Mouse (Mus musculus) cerebellum, postnatal 25 days (tissue): ENCODE data around the gene Acp5.
A peak's percentile ranks its signal among the peaks of the same experiment; 100 is the strongest.

Source experiments
- DNase-seq, 2 experiments: peaks; one replicate each; pipeline ENCODE4 v3.0.0; 2021; ENCODE audit warnings: mixed read lengths in 2 of 2

The Acp5 gene

DNA sequence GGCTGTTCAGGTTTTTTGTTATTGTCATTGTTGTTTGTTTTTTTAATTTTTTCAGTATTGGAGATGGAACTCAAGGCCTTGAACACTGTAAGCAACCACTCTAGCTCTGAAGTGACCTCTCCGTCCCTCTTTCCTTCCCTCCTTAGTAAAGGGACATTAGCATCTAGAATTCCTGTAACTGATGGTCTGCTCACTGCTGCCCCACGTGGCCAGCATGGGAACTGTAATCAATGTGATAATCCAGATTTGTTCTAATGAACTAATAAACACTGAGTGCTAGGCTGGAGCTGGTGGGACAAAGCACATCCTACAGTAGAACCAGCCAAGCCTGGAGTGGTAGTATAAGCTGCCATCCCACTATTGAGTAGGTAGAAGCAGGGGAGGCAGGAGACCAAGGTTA is 3.0 kb upstream of the Acp5 start:
- DNase-seq = peak; percentile 61 to 74

DNA sequence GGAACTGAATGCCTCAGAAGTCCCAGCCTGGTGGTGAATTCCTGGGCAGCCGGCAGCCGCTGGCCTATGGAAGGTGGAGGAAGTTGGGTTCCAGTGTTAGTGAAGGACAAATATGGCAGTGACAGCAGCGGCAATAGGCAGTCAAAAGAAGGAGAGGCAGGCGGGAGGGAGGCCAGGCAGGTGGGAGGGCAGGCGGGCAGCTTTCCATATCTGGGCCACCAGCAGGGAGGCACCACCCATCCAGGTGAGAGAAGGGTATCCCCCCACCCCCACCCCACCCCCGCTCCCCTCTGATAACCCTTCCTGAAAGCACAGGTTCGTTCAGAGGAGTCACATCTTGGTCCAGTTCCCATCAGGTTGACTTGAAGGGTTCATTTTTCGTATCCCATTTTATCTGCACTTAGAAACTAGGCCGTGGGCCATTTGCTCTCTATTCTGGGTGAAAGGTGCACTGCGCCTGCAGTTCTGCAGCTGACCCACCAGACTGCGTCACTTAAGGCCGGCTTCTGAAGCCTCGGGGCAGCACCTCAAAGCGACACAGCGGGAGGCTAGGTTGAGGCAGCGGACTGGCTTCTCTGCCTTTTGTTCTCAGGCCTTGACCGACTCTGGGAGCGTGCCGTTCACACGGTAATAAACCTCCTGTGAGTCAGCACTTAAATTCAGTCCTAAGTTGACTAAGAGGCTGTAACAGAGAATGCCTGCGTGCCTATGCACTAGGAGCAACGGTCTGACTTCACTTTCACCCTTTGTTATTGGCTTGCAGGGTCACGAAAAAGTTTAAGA is 1.4 kb upstream of the Acp5 start:
- no peak for DNase-seq

DNA sequence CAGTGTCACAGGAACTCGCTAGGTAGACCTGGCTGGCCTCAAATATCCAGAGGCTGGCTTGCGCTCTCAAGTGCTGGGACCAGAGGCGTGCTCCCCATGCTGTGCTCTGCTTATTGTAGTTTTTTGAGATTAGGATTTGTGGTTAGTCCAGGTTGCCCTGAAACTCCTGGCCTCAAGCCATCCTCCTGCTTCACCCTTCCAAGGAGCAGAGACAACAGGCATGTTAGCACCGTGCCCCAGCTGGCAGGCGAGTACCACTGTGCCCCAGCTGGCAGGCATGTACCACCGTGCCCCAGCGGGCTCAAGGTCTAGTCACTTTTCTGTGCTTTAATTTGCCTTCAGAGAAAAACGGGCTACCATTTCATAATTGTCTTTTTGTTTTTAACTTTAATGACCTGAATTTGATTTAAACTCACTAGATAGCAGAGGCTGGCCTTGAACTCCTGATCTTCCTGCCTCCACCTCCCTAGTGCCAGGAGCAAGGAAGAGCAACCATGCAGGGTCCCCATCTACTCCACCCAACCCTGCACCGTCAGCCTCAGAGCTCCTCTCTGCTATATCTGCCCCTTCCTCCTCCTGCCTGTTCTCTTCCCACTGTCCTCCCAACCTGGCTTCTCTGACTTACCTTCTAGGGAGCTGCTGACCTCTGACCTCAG is 395 bp downstream of the Acp5 start:
- DNase-seq = no peak

DNA sequence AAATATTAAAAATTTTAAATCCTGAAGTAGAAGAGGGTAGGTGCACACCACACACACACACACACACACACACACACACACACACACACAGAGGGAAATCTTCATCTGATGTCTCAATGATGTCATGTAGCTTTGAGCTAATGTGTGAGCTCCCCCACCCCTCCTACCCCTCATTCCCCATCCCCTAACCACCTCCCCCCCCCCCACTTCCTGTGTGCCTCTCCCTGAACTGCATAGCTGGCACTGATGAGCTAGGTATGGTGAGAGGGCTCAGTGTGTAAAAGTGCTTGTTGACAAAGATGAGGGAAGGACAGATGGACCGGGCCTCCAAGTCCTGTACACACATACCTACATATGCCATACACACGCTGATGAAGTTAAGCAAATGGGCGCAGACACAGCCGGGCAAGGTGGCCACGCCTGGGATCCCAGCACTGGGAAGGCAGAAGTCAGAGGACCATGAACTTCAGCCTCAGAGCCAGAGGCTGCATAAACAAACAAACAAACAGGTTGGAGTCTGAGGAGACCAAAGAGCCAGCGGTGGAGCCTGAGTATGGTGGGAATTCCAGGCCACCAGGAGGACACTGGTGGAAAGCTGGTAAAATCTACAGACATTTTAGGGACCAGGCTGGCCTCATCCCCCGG is 1.1 kb downstream of the Acp5 start:
- no peak for DNase-seq

DNA sequence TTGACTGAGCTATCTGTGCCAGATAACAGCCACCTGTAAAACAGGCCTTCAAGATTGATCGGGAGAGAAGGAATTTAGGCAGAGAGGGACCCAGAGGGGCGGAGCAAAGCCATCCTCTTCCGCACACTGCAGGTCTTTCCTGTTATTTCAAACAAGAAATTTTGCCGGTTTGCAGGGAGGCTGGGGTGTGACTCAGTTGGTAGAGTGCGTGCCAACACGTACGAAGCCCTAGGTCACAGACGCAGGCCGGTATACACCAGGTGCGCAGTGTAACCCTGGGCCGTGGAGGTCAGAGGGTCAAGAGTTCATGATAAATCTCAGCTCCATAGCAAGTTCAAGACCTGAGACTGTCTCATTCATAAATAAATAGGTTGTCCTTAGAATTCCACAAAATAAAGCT is 3.3 kb downstream of the Acp5 start:
- DNase-seq = no peak

DNA sequence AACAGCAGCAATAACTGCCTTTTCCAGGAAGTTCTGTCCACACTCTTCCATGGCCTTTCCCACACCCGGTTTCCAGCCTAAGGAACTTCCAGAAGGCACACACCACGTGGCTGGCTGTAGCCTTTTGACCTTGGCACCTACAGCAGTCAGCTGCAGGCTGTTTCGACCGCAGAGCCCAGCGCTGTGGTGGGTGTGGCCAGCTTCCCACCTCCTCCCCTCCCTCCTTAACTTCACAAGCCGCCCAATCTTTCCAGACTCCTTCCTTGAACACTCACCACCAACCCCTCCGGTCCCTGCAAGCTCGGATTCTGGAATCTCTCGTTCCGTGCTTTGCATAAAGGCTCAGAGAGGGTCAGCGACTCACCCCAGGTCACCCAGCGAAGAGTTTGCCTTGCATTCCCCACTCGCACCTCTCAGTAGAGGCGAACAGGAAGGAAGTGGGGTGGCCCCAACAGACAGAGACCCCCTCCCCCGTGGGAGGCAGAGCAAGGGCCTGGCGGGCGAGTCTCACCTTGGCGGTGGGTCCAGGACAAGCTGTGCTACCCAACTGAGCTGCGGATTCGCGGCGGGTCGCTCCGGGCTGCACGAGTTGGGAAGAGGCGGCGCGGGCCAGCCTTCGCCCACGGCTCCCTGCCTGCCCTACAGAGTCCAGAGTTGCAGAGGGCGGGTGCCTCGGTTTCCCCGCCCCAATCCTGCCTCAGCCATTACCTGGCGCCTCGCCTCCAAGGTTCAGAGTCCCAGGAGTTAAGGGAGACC is 4.1 kb downstream of the Acp5 start:
- no peak for DNase-seq

DNA sequence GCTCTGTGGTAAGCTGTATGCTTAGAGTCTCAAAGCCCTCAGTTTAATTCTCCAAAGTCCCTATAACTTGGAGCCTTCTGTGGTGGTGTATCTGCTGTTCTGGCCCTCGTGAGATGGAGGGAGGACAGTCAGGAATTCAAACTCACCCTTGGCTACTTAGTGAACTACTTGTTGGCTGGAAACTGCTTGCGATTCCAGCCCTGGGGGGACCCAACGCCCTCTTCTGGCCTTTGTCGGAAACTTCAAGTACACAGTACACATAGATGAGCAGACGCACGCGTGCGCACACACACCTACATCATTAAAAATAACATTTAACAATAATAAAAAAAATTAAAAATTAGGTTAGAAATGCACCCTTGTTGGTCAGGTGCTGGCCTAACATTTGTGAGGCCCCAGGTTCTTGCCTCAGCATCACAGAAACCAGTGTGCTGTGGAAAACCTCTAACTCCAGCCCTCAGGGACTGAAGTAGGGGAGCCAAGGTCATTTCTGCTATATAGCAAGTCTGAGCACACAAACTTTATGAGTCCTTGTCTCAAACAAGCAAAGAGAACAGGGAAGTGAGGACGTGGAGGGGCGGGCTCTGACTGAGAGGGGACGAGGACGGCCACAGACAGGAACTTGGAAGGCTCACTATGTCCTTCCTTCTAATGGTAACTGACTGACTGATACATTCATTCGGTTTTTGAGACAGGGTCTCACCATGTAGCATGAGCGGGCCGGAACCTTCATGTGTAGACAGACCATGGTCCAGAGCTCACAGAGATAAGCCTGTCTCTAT is 10.1 kb downstream of the Acp5 start:
- no peak for DNase-seq

DNA sequence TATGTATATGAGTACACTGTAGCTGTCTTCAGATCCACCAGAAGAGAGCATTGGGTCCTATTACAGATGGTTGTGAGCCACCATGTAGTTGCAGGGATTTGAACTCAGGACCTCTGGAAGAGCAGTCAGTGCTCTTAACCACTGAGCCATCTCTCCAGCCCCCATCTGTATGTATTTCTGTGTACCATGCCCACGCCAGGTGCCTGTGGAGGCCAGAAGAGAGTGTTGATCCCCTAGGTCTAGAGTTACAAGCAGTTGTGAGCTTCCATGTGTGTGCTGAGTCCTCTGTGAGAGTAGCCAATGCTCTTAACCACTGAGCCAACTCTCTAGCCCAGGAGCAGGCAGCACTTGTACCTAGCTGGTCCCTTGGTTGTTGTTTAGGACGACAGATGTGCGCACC is 11.3 kb downstream of the Acp5 start:
- DNase-seq = no peak

DNA sequence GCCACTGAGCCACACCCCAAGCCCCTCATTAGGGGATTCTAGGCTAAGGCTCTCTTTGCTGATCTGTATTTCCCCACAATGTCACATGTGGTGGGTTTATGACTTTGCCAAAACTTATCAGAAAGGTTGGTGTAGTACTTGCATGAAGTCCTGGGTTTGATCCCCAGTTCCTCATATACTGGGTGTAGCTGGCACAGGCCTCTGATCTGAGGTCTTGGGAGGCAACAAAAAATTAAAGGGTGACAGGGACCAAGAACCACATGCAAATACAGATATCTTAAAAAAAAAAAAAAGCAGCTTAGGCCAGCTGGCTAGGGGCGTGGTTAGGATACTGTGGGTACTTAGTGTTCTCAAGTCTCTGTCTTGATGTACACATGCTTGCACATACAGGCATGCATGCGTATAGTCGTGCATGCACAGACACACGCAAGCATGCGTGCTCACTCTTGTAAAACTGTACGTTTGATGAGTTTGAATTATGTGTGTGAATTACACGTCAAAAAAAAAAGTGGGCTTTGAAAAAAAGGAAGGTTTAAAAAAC is 12.4 kb downstream of the Acp5 start:
- no peak for DNase-seq

DNA sequence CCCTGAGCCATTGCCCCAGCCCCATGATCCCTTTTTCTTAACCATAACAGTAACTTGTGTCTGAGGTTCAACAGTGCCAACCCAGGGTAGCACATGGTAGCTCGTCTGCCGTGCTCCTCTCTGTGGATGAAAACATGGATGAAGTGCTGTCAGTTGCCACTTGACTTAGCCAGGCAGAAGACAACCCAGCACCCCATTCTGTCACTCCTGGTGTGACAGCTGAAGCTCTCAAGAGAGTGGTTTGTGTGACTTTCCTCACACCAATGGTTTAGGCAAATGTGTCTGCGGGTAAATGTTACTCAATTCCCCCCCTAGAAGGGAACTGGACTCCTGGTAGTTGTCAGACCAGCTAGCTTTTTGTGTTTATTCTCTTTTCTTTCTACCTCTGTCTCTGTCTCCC is 13.5 kb downstream of the Acp5 start:
- no peak for DNase-seq

DNA sequence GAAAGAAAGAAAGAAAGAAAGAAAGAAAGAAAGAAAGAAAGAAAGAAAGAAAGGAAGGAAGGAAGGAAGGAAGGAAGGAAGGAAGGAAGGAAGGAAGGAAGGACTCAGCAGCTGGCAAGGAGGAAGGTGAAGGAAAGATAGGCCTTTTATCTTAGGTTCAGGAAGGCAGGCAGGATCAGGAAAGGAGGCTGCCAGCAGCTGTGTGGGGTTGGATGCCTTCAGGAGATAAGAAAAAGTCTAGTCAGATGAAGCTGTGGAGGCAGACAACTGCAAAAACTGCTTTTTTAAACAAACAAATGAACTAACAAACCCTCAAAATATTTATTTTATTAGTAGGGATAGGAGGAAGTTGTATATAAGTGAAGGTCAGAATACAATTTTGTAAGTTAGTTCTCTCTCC is 14.0 kb downstream of the Acp5 start:
- no peak for DNase-seq

DNA sequence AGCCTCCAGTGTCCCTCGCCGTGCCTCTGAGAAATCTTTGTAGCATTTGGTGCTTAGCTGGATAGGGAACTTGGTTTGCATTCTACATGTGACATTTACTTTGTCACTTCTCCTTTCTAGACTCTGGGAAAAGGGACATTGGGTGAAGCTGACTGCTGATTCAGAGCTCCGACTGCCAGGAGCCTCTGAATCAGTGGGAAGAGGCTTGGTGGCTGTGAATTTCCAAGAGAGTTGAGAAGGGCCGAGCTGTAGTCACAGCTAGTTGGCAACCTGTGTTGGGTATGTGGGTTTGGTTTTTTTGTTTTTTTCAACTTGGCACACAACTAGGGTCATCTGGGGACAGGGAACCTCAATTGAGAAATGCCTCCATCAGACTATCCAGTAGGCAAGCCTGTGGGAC is 16.0 kb downstream of the Acp5 start:
- no peak for DNase-seq

DNA sequence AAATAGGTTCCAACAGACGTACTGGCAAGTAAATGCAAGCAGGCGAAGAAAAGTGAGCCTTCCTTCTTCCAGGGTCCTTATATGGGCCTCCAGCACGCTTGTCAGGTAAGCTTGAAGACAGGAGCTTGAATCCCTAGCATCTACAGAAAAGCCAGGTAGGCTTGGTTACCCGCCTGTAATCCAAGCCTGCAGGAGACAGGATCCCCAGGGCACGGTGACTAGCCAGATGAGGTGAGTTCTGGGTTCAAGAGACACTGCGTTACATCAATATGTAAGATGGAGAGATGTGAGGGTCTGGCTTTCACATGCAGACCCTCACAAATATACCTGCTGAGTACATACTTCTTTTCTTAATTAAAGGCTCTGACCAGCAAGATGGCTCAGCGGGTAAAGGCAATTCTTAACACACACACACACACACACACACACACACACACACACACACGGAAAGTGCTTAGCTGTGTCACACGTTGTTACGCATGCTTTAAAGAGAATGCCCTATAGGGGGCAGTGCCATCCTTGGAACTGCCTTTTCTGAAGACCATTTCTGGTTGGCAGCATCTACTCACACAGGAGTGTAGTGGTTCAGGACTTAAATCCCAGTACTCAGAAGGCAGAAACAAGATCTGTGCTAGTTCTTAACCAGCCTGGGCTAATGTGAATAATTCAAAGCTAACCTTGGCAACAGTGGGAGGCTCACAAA is 17.6 kb downstream of the Acp5 start:
- DNase-seq = peak; percentile 63 to 82

DNA sequence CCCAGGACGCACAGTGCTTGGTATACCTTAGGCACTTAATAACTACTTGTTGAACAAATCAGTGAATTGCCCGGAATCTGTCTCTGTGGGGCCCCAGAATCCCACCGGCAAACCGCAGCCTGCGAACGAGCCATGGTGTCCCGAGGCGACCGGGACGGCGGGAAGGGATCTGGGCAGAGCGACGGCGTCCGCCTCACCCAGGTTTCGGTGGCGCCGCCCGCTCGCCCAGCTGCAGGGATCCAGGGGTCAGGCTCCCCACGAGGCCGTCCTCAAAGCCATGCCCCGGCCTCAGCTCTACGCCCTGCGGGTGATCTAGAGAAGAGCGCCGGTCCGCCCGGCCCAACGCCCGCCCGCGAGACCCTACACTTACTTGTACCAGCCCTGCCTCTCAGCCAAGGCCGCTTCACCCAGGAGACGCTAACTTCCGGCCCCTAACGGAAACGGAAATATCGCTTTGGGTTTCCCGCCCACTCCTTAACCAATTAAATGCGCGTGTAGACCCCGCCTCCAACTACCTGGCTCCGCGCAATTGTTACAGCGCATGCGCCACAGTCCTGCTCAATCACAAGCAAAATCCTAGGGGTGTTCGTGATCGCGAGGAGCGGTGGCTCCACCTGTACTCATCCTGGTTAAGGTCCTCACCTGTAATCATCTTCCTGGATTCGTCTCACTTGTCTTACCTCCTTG is 18.6 kb downstream of the Acp5 start, which contains the start of gene Elof1:
Gene Elof1, minus strand, starts transcription at position 433 of the 687 bp plus-strand sequence.
- peak; percentile 93 to 96 for DNase-seq

DNA sequence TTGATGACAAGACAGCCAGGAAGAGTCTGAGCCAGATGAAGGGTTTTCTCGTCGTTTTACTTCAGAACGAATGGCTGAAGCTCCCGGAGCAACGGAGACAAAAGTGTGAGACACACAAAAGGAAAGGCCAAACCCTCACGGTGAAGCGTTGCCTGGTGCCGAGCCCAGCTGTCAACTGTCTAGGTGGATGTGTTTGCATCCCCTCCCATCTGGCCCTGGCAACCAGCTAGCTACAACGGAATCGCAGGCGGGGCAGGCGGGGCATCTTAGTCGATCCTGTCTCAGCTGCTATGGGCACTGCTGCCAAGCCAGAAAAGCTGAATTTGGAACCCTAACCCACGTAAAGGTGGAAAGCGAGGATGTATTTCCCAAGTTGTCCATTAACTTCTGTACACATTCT is 19.4 kb downstream of the Acp5 start:
- peak in 1 of 2 experiments; percentile 35 for DNase-seq

DNA sequence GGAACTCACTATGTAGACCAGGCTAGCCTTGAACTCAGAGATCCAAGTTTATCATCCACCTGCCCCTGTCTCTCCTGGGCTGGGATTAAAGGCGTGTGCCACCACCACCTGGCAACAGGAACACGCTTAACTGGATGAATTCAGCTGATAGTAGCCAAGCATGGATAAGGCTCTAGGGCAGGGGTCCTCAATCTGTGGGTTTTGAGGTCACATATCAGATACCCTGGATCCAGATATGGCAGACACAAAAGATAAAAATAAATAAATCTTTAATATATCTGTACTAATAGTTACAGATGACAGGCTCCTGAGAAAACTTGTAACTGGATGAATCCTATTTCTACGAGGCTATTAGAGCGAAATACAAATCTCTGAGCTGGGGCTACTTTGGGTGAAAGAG is 19.9 kb downstream of the Acp5 start:
- DNase-seq = no peak

DNA sequence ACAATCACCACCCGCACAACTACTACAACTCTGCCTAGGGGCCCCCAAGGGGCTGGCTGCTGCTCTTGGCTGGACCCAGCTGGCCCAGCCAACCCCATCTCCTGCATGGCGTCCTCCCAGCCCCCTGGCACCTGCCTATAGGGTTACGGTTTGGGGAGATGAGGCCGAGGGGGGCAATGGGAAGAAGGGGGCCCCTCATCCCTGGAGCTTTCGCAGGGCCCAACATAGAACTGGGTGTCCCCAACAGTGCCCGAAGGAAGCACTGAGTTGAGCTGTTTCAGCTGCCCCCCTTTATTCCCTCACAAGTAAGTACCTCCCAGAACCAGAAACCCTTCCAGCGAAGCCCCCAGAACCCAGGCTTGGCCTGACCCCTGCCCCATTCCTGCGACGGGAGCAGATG is 27.3 kb downstream of the Acp5 start:
- no peak for DNase-seq

DNA sequence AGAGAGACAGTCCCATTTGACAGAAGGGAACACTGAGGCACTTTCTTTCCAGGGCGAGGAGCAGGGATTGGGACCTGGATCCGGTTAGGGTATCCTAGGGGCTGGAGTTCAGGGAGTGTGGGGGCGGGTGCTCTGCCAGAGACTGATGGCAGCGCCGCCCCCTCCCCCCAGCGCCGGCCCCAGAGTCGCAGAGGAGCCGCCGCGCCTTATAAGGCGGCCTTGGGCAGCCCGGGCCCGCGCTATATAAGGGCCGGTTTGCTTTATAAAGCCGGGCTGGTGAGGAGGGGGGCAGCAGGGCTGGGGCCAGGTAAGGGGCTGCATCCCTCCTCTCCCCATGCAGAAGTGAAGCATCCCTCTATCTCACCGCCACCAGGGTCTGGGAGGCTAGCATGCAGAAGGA is 35.6 kb downstream of the Acp5 start:
- no peak for DNase-seq

DNA sequence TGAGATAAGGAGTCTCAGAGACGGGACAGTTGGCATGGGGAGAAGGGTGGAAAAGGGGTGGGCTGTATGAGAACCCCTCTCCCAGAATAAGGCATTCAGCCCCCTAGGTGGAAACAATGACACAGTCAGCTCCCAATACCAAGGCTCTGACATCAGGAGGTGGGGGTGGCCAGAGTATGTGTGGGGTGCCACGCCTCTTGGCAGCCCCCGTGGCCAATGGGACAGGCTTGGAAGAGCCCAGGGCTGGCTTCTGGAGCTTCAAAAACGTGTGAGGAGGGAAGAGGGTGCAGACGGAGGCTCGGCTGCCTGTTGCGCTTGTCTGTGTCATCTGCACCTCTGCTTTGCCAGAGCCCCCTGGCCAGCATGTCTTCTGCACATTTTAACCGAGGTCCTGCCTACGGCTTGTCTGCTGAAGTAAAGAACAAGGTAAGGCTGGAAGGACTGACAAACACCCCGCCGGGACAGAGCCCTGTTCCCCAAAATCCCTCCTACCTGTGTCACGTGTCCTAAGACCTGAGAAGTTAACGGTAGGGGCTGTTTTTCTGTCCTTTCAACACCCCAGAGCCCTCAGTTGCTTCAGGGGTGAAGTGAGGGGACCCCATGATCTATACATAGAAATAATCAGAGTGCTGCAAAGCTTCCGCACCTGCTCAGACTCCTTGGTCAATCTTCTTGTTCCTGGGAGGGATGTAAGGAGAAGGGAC is 36.4 kb downstream of the Acp5 start, which contains the start of gene Cnn1:
Gene Cnn1, plus strand, starts transcription at position 224 of the 704 bp plus-strand sequence.
- DNase-seq = no peak

DNA sequence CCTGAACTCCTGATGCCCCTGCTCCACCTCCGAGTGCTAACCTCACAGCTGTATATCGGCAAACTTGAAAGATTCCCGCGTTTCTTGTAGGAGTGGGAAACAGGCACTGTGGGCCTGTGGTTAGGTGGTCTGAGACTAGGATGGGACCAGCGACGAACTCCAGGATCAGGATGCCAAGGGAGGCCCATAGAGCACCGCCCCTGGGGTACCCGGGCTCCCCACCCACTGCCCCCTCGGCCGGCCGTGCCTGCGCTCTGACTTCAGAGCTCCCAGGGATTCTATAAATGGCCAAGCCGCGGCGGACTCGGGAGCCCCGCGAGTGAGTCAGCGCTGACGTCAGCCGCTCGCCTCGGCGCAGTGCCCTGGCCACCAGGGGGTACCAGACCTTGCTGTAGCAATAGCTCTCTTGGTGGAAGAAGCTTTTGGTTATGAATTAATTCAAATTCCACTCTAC is 39.6 kb downstream of the Acp5 start:
- peak; percentile 90 to 95 for DNase-seq
